Mouse (Mus musculus): ENCODE results near the gene Sh3rf3. TPM values are rescaled to one million over a fixed set of nuclear protein-coding genes. Genes with fewer than 3 reads are reported as not detected.
A peak's percentile ranks its signal among the peaks of the same experiment; 100 is the strongest.

Gene Sh3rf3
- total RNA-seq, 2 experiments from 2014 or later: 1.5 to 2.1 TPM

- no peak for DNase-seq
- intact Hi-C loops (cut with DNase I): no loop called here
These were observed 320.4 kb downstream of the Sh3rf3 start for GRCm38 (mm10) chr10:59133478-59134009.

- intact Hi-C loops (cut with DNase I): loop anchor here (1.0 to 10.0 kb wide), 3 partner anchors 41 to 337 kb away; partner anchors contain the start of gene Sh3rf3
- DNase-seq: peak; percentile 12 to 60
These were observed 336.8 kb downstream of the Sh3rf3 start for GRCm38 (mm10) chr10:59149956-59150383.

DNA sequence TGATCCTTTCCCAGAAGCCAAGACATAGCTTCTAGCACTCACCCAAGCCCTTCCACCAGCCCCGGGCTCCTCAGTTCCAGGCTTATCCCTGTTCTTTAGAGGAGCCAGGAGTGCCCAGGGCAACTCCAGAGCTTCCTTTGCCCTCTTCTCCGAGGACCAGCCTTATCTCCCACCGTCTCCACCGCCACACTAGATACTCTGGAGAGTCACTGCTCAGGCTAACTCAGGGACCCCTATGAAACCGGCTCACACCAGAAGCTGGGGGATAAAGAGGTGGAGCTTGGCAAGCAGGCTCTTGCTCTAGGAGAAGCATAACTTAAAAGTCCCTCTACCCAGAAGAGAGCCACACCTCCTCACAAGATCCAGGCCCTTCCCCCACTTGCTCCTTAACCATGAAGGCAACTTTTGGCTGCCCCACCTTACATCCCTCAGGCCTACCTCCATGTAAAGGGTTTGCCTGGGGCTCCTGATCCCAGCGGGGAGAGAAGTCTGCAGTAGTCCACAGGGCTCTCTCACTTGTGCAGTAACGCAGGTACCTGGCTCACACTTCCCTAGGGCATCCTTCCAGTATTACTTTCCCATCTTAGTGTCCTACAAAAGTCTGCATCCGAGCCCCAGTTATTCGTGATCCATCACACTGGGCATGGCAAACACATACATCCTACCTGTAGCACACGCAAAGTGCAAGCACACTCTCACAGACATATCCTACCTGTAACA is 337.9 kb downstream of the Sh3rf3 start:
- DNase-seq: no peak
- intact Hi-C loops (cut with DNase I): loop anchor here (1.0 kb wide), 1 partner anchor 42 kb away; no protein-coding TSS in a partner anchor

DNA sequence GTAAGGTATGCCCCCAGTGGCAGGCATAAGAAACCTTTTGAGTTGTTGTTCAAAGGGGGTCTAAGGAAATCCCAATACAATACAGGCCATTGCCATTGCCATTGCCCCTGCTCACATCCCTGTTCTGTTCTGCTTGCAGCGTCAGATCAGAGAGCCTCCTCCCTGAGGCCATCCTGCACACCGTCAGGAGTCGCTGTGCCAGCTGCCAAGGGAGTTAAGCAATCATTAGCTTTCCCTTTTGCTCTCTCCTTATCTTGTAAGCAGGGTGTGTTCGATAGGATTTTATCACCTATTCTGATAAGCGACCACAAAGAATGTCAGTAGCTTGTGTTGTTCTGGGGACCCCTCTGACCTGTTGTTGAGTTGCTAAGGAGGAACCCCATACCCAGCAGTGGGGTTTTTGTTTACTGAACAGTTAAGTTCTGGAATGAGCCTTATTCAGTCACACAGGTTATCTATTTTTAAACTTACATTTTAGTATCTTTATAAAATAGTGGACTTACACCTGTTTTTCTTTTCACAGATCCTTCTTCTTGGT is 339.5 kb downstream of the Sh3rf3 start:
- no peak for DNase-seq
- intact Hi-C loops (cut with DNase I): no loop called here

DNA sequence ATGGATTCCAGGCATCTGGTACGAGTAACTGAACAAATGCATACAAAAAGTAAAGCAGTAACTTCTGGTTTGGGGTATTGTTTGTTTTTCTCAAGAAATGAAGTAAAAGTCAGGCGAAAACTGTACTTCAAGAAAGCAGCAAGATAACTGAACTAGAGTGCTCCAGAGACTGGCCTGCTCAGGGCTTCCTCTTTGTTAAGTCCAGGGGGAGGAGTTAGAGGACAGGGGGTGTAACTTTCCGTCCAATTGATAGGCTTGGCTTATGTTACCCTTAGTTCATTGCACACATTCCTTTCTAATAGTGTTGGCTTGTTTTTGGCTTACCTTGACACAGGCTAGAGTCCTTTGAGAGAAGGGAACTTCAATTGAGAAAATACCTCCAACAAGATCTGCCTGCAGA is 345.5 kb downstream of the Sh3rf3 start:
- DNase-seq: no peak
- intact Hi-C loops (cut with DNase I): no loop called here

GRCm38 (mm10) chr10:59162185-59162897 is 349.2 kb downstream of the Sh3rf3 start:
- intact Hi-C loops (cut with DNase I): no loop called here

GRCm38 (mm10) chr10:59166104-59166944 is 353.2 kb downstream of the Sh3rf3 start:
- DNase-seq: peak; percentile 36 to 65
- intact Hi-C loops (cut with DNase I): loop anchor here (1.0 to 5.0 kb wide), 4 partner anchors 56 to 701 kb away; partner anchors contain the start of genes Sept10 and Sowahc

More at GRCm38 (mm10) chr10:59162185-59162897, 349.2 kb downstream of the Sh3rf3 start:
- no peak for DNase-seq

DNA sequence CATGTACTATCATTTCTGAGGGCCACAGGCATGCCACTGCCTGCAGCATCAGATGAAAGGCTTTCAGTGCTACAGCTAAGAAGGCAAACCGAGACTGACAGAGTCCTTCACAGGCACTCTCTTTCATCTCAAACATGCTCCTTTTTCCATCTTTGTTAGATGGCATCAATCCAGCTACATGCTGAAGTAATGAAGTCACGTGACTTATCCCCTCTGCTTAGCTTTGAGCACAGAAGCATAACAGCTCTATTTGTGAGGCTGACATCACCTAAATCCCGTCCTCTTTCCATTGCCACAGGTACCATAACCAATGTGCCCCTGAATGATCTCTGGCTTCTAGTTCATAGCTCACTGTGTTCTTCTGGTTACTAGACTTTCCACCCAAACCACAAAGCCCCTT is 357.9 kb downstream of the Sh3rf3 start:
- intact Hi-C loops (cut with DNase I): no loop called here
- no peak for DNase-seq

DNA sequence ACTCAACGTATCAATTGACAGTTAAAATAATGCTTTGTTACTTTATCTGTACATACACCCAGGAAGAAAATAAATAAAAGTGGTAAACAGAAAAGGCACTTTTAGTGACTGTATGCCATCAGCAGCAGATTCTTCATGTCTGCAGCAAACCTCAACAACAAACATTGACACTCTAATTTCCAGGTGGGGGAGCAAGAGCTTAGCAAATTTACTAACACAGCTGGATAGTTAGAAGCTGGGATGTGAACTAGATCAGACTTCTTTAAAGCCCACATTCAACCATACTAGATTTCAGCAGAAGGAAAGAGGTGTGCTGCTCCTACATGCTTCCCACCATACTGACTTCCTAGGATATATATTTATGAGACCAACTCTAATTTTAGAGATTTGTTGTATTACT is 359.4 kb downstream of the Sh3rf3 start:
- no peak for DNase-seq
- intact Hi-C loops (cut with DNase I): no loop called here

GRCm38 (mm10) chr10:59179620-59180019 is 366.5 kb downstream of the Sh3rf3 start:
- intact Hi-C loops (cut with DNase I): no loop called here
- no peak for DNase-seq

DNA sequence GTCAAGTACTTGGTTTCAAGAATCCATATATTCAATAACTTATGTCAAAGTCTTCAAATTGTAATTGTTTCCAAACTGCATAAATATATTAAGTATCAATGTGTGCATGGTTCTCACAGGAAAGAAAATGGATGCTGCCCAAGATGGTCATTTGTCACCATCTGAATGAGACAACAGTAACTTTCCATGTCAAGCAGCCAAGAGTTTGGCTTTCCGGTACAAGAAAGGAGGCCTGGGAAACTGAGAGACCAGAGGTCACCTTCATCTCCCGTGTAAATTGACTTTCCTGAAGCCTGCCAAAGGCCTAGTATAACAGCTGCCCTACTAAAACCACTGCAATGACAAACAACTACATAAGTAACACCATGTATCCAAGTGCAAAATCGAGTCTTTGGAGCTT is 369.1 kb downstream of the Sh3rf3 start:
- DNase-seq: no peak
- intact Hi-C loops (cut with DNase I): no loop called here

Small RNAs within 50 kb of the gene (microRNA-seq; reads per million reads assigned to microRNA genes)
- gene Gm27672: 0 reads per million in 2 experiments

Other genes with a start within 250 kb of the Sh3rf3 start
- gene Edar, start 137.7 kb upstream of the Sh3rf3 start, total RNA-seq (2021): under 1 TPM; 0.39 to 0.69 TPM
- not detected for gene Gm17542, start 95.1 kb upstream of the Sh3rf3 start, total RNA-seq (2021)

All from heart, postnatal 14 days (tissue).